Mouse (Mus musculus) mouse embryonic stem cell (cell line): ENCODE results near the gene Slc22a1.

Experiments used
- in situ Hi-C, 2 experiments: fragments of 300-500 bp; cut with MboI; formaldehyde crosslinking; loops; 1 replicate in 1 of 2; 3 replicates in 1 of 2; pipeline ENCODE4 v1.14.3; 2019 to 2020; ENCODE audit warnings: low sequenced_read_pairs in 2 of 2, low pct_unique_long_range_greater_than_20kb in 1 of 2, mixed read lengths in 1 of 2; ENCODE audit not compliant: unreplicated experiment in 1 of 2

Gene Slc22a1

GRCm38 (mm10) chr17:12654061-12654460, 21.6 kb downstream of the Slc22a1 start:
- in situ Hi-C loops, result loop anchor here in 1 of 2 experiments (10.0 kb wide), 1 partner anchor 119 kb away; no protein-coding TSS in a partner anchor

GRCm38 (mm10) chr17:12652604-12653003, 23.0 kb downstream of the Slc22a1 start:
- in situ Hi-C loops, result loop anchor here in 1 of 2 experiments (10.0 kb wide), 1 partner anchor 118 kb away; no protein-coding TSS in a partner anchor

GRCm38 (mm10) chr17:12645461-12645860, 30.2 kb downstream of the Slc22a1 start:
- in situ Hi-C loops, result no loop called here

DNA sequence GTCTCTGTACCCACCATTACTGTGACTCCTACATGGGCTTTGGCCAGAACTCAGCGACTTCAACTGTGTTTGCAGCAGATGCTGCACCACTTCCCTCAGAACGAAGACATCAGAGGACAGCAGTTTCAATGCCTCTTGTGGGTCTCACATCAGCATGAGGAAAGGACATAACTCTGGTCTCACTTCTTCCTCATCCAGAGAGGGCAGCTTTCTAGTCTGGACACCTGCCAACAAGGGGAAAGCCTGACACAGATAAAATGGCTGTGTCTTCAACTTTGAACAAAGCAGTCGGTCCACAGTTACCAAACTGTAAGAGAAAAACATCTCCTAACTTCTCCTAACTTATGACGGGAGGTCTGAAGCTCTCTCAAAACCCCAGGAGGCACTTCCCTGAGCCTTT, 34.5 kb downstream of the Slc22a1 start:
- in situ Hi-C loops, result no loop called here

DNA sequence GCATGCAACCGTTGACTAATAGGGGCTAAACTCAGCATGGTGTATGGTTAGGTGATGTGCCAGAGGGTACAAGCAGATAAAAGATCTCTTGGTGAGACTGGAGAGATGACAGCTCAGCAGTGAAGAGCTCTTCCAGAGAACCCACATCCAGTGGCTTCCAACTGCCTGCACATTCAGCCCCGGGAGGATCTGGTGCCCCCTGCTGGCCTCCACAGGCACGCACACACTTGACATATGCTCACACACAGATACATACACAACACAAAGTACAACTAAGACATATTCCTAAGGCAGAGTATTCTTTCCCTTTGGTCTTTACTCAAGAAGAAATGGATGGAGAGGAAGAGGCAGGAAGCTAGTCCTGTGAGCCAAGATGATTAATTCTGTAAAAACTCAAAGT, 36.0 kb downstream of the Slc22a1 start:
- in situ Hi-C loops, result no loop called here

DNA sequence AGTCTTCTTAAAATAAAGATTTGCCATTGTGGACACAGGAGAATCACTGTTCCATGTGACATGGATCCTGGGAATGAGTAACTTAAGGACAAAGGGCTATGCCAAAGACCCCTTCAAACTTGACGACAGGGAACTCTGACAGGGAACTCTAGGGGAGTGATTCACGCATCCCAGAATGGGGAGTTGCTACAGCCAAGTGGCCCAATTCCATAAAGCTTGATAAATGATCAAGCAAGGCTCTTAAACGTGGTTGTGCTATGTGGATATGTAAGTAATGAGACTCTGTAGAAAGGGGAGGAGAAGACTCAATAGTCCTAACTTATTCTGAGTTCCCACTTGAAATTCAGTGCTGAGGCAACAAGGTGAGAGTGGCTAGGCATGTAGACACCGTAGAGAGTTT, 40.8 kb downstream of the Slc22a1 start:
- in situ Hi-C loops, result no loop called here

GRCm38 (mm10) chr17:12631771-12632600, 43.6 kb downstream of the Slc22a1 start:
- in situ Hi-C loops, result no loop called here

- in situ Hi-C loops, result no loop called here
These were observed 44.5 kb downstream of the Slc22a1 start for GRCm38 (mm10) chr17:12630976-12631730.

GRCm38 (mm10) chr17:12627983-12628382, 47.6 kb downstream of the Slc22a1 start:
- in situ Hi-C loops, result no loop called here

GRCm38 (mm10) chr17:12619641-12620040, 56.0 kb downstream of the Slc22a1 start:
- in situ Hi-C loops, result no loop called here

DNA sequence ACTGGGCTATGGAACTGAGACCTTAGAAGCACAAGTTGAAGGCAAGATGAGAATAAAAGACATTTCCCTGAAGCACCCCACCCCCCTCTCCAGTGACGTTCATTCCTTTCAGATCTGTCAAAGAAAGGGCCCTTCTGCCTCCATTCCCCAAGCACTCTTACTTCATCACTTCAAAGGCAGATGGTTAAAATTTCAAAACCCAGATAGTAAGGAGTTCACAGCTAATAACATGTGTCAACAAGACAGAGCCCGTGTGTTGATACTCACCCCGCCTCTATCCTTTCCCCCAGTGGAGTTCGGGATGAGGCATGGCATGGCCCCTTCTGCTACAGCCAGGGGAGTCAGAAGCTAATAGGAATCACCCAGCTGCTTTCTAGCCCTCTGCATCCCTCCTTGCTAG, 60.2 kb downstream of the Slc22a1 start:
- in situ Hi-C loops, result no loop called here

DNA sequence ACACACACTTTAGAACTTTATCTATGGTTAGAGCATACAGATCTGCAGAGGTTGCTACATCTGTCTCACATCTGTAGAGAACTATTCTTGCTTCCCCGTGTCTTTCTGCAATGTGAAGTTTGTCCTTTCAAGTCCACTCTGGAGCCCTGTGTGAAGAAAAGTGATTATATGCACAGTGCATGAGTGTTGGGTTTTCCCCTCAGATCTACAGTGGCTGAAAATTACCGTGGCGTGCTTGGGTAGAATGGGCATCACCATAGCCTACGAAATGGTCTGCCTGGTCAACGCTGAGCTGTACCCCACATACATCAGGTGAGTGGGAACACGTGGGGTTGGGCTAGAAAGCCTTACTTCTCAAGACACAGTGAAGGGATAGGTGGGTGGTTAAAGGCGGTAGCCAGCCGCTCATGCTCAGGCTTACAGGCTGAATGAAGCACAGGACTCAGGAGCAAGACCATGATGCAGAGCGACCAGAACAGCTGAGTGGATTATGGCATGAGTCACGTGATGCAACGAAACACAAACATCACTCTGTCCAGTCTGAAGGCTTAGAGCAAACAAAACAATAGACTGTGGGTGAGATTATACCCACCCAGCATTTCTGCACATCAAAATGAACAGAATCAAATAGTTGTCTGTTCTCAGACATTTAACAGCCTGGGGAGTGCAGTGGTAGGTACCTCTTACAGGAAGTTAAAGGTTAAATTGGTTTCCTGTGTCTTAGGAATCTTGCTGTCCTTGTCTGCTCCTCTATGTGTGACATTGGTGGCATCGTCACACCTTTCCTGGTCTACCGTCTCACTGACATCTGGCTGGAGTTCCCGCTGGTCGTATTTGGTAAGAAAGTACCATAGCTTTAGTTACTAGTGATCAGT, 60.9 kb downstream of the Slc22a1 start:
- in situ Hi-C loops, result no loop called here

DNA sequence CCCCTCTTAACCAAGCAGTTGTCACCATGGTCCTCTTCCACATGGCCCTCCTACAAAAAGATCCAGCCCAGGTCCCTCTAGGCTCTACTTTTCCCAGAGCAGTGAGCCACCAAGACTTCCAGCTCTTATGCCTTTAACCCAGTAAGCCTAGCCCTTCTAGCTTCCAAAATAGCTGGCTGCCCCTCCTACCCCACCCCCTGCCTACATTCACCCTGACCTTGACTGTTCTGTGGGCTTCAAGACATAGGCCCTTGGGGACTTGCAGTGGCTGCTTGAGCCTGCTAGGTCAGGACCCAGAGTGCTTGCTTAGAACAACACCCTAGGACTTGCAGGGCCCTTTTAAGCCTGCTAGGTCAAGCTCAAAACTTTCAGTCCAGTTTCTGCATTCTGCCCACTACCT, 68.4 kb downstream of the Slc22a1 start:
- in situ Hi-C loops, result no loop called here

GRCm38 (mm10) chr17:12606634-12607033, 69.0 kb downstream of the Slc22a1 start:
- in situ Hi-C loops, result no loop called here
